Mouse (Mus musculus) myocyte (in vitro differentiated cells): ENCODE results near the gene Bcas3. TPM values are rescaled to one million over a fixed set of nuclear protein-coding genes. Genes with fewer than 3 reads are reported as not detected.

Source experiments
- H3K27me3 ChIP-seq: one replicate; pipeline ENCODE4 v1.6.1; 2011; ENCODE audit not compliant: control insufficient read depth, insufficient read depth, insufficient read length
- H3K36me3 ChIP-seq: one replicate; pipeline ENCODE4 v1.6.1; 2011; ENCODE audit not compliant: control insufficient read depth, insufficient read depth
- H3K4me2 ChIP-seq: one replicate; pipeline ENCODE4 v1.6.1; 2011; ENCODE audit warnings: low read depth, control low read depth
- H3K4me3 ChIP-seq: one replicate; pipeline ENCODE4 v1.5.1; 2011; ENCODE audit warnings: mild to moderate bottlenecking, control low read depth, moderate library complexity
- H3K79me2 ChIP-seq: one replicate; pipeline ENCODE4 v1.6.1; 2011; ENCODE audit not compliant: control insufficient read depth, insufficient read depth
- H3ac ChIP-seq: one replicate; pipeline ENCODE4 v1.6.1; 2011; ENCODE audit not compliant: control insufficient read depth, insufficient read length
- CEBPB ChIP-seq: IDR thresholded peaks from 2 replicates; pipeline ENCODE4 v1.6.1; 2011; ENCODE audit warnings: mild to moderate bottlenecking, moderate library complexity; ENCODE audit not compliant: poor library complexity, insufficient read depth, severe bottlenecking
- E2F4 ChIP-seq: IDR thresholded peaks from one replicate; pipeline ENCODE4 v1.6.1; 2011; ENCODE audit warnings: mild to moderate bottlenecking, control low read depth, moderate library complexity; ENCODE audit not compliant: insufficient read depth
- MAX ChIP-seq: IDR thresholded peaks from one replicate; pipeline ENCODE4 v1.6.1; 2011; ENCODE audit warnings: low read depth, mild to moderate bottlenecking, control low read depth
- MYOD1 ChIP-seq, 3 experiments: IDR thresholded peaks; one replicate each; pipeline ENCODE4 v1.6.1; 2011; ENCODE audit warnings: control low read depth in 2 of 3, low read depth in 2 of 3, mild to moderate bottlenecking in 2 of 3, moderate library complexity in 1 of 3; ENCODE audit not compliant: insufficient read length in 2 of 3, control insufficient read depth in 1 of 3
- MYOG ChIP-seq, 3 experiments: IDR thresholded peaks; one replicate each; pipeline ENCODE4 v1.6.1; 2011; ENCODE audit warnings: control low read depth in 2 of 3, low read depth in 2 of 3, mild to moderate bottlenecking in 2 of 3; ENCODE audit not compliant: insufficient read length in 2 of 3, control insufficient read depth in 1 of 3, insufficient read depth in 1 of 3
- POLR2A ChIP-seq: IDR thresholded peaks from one replicate; pipeline ENCODE4 v1.6.1; 2011; ENCODE audit warnings: low read depth, mild to moderate bottlenecking, control low read depth, moderate library complexity; ENCODE audit not compliant: insufficient read length
- POLR2AphosphoS2 ChIP-seq: IDR thresholded peaks from one replicate; pipeline ENCODE4 v1.6.1; 2011; ENCODE audit warnings: low read depth, control low read depth; ENCODE audit not compliant: insufficient read length
- REST ChIP-seq: IDR thresholded peaks from one replicate; pipeline ENCODE4 v1.6.1; 2011; ENCODE audit warnings: mild to moderate bottlenecking, control low read depth, moderate library complexity; ENCODE audit not compliant: insufficient read depth, insufficient read length
- SRF ChIP-seq: IDR thresholded peaks from one replicate; pipeline ENCODE4 v1.6.1; 2011; ENCODE audit warnings: low read depth; ENCODE audit not compliant: control insufficient read depth, insufficient read length
- TCF12 ChIP-seq: IDR thresholded peaks from one replicate; pipeline ENCODE4 v1.6.1; 2011; ENCODE audit warnings: mild to moderate bottlenecking, control low read depth; ENCODE audit not compliant: poor library complexity, insufficient read depth, severe bottlenecking
- TCF3 ChIP-seq: IDR thresholded peaks from one replicate; pipeline ENCODE4 v1.6.1; 2011; ENCODE audit warnings: low read depth, control low read depth; ENCODE audit not compliant: insufficient read length
- USF1 ChIP-seq: IDR thresholded peaks from one replicate; pipeline ENCODE4 v1.6.1; 2011; ENCODE audit warnings: low read depth, mild to moderate bottlenecking, control low read depth, moderate library complexity
- polyA plus RNA-seq: library from polyadenylated mRNA; unstranded; fragments of >200 nt; fragmentation: generic; extraction: Trizol; gene quantifications from one replicate; pipeline ENCODE4 v1.2.1, GENCODE M21; 2012; ENCODE audit warnings: missing spikeins

Bcas3 gene
- polyA plus RNA-seq, 1 experiment, result 30.1 TPM

DNA sequence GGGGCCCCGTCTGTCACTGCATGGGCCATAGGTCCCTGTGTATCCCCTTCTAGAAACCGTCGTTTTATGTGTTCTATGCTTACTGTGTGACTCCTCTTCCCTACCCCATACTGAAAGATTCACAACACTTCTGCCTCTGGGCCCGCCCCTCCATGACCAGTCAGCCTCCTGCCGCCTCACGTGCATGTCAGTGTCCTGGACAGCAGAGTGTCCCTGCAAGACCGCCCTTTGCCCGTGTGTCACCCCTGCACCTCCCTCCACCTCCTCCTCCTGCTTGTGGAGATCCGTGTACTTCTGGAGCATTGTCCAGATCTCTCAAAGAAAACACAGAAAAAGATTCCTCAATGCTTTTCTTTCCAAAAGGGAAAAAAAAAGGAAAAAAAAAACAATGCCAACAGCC, 468.7 kb downstream of the Bcas3 start:
- Histone ChIP-seq H3ac (no peak overlapping the region), H3K4me3 (no peak overlapping the region), H3K4me2 (no peak overlapping the region), H3K79me2 (no peaks in the 10 kb centered on the region), H3K36me3 (no peaks in the 10 kb centered on the region), H3K27me3 (no peaks in the 10 kb centered on the region)
- TF ChIP-seq E2F4 (no peak), CEBPB (no peak), POLR2A (no peak), TCF3 (no peak), SRF (no peak), REST (no peak), TCF12 (no peak), POLR2AphosphoS2 (no peak), MYOG (IDR thresholded peaks at IDR 0.05; ENCODE audit: control insufficient read depth in 1 of 3, insufficient read depth in 1 of 3, insufficient read length in 2 of 3, low read depth in 2 of 3) (no peak), USF1 (no peak), MYOD1 (IDR thresholded peaks at IDR 0.05; ENCODE audit: control insufficient read depth in 1 of 3, insufficient read length in 2 of 3, low read depth in 2 of 3) (no peak), MAX (no peak)

DNA sequence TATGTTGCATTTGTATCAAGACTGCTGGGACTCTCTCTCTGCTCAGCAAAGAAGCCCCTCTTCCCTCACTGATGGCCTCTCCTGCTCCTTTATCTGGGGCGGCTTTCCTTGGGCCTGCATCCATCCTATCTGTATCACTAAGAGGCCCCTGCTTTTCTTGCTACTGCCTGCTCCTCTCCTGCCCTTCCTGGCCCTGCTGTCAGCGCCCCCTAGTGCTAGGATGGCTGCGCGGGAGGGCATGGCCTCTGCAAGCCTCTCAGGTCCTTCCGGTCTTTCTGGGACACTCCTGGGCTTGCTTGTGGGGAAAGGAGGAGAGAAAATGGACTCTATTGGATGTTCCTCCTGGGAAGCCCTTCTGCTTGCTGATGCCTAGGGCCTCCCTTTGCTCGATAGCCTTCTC, 470.2 kb downstream of the Bcas3 start:
- no peaks in the 10 kb centered on the region for H3K36me3 ChIP-seq
- H3K79me2 ChIP-seq, result no peaks in the 10 kb centered on the region
- TF ChIP-seq POLR2A (no peak), USF1 (no peak), TCF12 (no peak), SRF (no peak), MAX (no peak), E2F4 (no peak), REST (no peak), MYOD1 (IDR thresholded peaks at IDR 0.05; ENCODE audit: control insufficient read depth in 1 of 3, insufficient read length in 2 of 3, low read depth in 2 of 3) (no peak), CEBPB (no peak), TCF3 (no peak), POLR2AphosphoS2 (no peak), MYOG (IDR thresholded peaks at IDR 0.05; ENCODE audit: control insufficient read depth in 1 of 3, insufficient read depth in 1 of 3, insufficient read length in 2 of 3, low read depth in 2 of 3) (no peak)
- no peak overlapping the region for H3K4me2 ChIP-seq
- H3K27me3 ChIP-seq, result no peaks in the 10 kb centered on the region
- no peak overlapping the region for H3ac ChIP-seq
- no peak overlapping the region for H3K4me3 ChIP-seq

DNA sequence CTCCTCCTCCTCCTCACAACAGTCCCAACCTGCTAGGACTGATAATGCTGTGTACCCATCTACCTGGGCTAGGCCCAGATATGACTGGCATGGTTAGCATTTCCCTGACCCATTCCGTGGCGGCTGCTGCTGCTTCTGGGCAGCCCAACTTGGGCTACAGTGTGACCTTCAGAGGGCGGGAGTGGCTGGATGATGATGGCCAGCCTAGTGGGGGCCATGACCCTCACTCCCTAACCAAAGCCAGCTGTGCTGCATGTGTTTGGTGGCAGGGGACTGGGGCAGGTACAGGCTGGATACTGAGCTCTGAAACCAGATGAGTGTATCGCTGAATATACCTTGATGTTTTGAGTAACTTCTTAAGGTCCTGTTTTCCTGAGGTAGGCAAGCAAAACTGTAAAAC, 470.8 kb downstream of the Bcas3 start:
- H3K27me3 ChIP-seq, result peaks cover 3% of the 10 kb centered on the region
- H3K79me2 ChIP-seq, result no peaks in the 10 kb centered on the region
- no peak overlapping the region for H3K4me3 ChIP-seq
- TF ChIP-seq TCF3, result no peak
- TF ChIP-seq TCF12, result no peak
- no peak for TF ChIP-seq USF1
- TF ChIP-seq POLR2AphosphoS2, result no peak
- no peak for TF ChIP-seq MAX
- no peak for TF ChIP-seq MYOG (IDR thresholded peaks at IDR 0.05; ENCODE audit: control insufficient read depth in 1 of 3, insufficient read depth in 1 of 3, insufficient read length in 2 of 3, low read depth in 2 of 3)
- TF ChIP-seq E2F4, result no peak
- no peak for TF ChIP-seq CEBPB
- no peak for TF ChIP-seq POLR2A
- TF ChIP-seq MYOD1 (IDR thresholded peaks at IDR 0.05; ENCODE audit: control insufficient read depth in 1 of 3, insufficient read length in 2 of 3, low read depth in 2 of 3), result no peak
- H3K36me3 ChIP-seq, result no peaks in the 10 kb centered on the region
- no peak overlapping the region for H3ac ChIP-seq
- no peak overlapping the region for H3K4me2 ChIP-seq

DNA sequence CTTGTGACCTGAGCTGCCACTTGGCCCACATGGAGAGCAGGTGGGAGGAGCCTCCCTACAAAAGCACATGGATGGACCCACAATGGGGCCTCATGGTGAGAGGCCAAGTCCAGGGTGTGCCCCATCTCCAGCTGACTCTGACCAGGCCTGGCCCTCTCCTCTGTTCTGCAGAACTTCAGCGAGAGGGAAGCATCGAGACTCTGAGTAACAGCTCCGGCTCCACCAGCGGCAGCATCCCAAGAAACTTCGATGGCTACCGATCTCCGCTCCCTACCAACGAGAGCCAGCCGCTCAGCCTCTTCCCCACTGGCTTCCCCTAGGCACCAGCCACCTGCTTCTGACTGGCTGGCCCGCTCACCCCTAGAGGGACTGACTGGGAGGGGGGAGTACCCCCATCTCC, 472.1 kb downstream of the Bcas3 start:
- no peak overlapping the region for H3ac ChIP-seq
- peaks cover 15% of the 10 kb centered on the region for H3K27me3 ChIP-seq
- H3K4me2 ChIP-seq, result no peak overlapping the region
- H3K79me2 ChIP-seq, result no peaks in the 10 kb centered on the region
- no peaks in the 10 kb centered on the region for H3K36me3 ChIP-seq
- TF ChIP-seq REST, result no peak
- no peak for TF ChIP-seq E2F4
- TF ChIP-seq TCF3, result no peak
- no peak for TF ChIP-seq MYOD1 (IDR thresholded peaks at IDR 0.05; ENCODE audit: control insufficient read depth in 1 of 3, insufficient read length in 2 of 3, low read depth in 2 of 3)
- no peak for TF ChIP-seq CEBPB
- TF ChIP-seq POLR2AphosphoS2, result no peak
- no peak for TF ChIP-seq TCF12
- no peak for TF ChIP-seq POLR2A
- no peak for TF ChIP-seq MAX
- no peak for TF ChIP-seq USF1
- TF ChIP-seq MYOG (IDR thresholded peaks at IDR 0.05; ENCODE audit: control insufficient read depth in 1 of 3, insufficient read depth in 1 of 3, insufficient read length in 2 of 3, low read depth in 2 of 3), result no peak
- no peak for TF ChIP-seq SRF
- no peak overlapping the region for H3K4me3 ChIP-seq

DNA sequence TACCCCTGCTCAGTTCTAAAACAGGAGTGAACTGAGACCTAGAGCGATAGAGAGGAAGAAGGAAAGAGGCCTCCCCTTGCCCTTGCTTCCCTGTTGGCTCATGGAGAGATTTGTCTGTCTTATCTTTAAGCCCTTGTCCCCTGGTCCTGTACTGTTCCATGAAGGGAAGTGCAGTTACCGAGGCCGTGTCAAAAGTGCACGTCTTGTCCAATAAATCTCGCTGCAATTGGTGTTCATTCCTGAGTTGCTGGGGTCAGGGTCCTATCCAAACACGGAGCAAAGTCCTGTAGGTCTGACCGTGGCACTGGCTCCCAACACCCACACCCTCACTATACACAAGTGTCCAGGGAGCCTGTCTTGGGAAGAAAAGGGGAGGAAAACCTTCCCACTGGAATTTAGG, 472.9 kb downstream of the Bcas3 start:
- no peak overlapping the region for H3ac ChIP-seq
- H3K27me3 ChIP-seq, result peaks cover 16% of the 10 kb centered on the region

More for the DNA sequence above, 472.9 kb downstream of the Bcas3 start:
- H3K4me2 ChIP-seq, result no peak overlapping the region
- no peaks in the 10 kb centered on the region for H3K79me2 ChIP-seq
- TF ChIP-seq POLR2A, result no peak
- no peak for TF ChIP-seq REST
- TF ChIP-seq CEBPB, result no peak
- no peak for TF ChIP-seq USF1
- TF ChIP-seq E2F4, result no peak
- no peak for TF ChIP-seq MYOD1 (IDR thresholded peaks at IDR 0.05; ENCODE audit: control insufficient read depth in 1 of 3, insufficient read length in 2 of 3, low read depth in 2 of 3)
- no peak for TF ChIP-seq TCF12
- TF ChIP-seq MAX, result no peak
- no peak for TF ChIP-seq SRF
- TF ChIP-seq MYOG (IDR thresholded peaks at IDR 0.05; ENCODE audit: control insufficient read depth in 1 of 3, insufficient read depth in 1 of 3, insufficient read length in 2 of 3, low read depth in 2 of 3), result no peak
- no peak overlapping the region for H3K4me3 ChIP-seq
- no peaks in the 10 kb centered on the region for H3K36me3 ChIP-seq
